Mouse (Mus musculus): Measurements from ENCODE around the gene Ralgapa2. TPM values are rescaled to one million over a fixed set of nuclear protein-coding genes. Genes with fewer than 3 reads are reported as not detected.

Ralgapa2 gene
- polyA plus RNA-seq, 1 experiment, result 9.6 TPM

DNA sequence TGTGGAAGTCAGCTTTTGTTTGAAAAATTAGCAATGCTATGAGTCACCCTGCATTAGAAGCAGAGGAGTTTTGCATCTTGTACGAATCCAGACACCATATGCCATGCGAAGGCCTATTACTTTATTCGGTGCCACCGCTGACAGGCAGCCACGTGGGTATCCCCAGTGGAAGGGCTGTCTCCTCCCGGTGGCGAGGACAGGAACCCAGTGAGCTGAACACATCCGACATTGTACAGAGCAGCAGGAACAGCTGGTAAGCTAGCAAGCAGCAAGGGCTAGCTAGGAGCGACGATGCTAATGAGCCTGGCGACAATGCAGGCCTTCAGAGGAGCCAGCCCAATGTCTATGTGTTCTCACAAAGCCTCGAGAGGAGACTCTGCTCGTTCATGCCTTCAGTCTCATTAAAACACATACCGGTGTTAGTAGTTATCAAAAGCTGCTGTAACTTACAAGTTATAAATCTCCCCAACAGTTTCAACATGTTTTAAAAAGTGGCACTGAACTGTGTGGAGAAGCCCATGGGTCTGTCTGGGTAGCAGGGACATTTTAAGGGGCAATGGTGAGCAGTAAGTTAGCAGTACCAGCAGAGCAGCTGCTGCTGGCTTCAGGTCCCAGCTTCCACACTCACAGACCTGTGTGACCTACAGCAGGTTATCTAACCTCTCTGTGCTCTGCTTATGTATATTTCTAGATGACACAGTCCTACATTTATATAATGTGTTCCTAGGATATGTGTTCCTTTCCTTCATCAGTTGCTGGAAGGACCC is 221.1 kb downstream of the Ralgapa2 start:
- 55% methylated on average over 14 of the region's 14 CpGs for WGBS
- no peak overlapping the region for H3K27ac ChIP-seq (ENCODE audit: insufficient read depth, low read length)

DNA sequence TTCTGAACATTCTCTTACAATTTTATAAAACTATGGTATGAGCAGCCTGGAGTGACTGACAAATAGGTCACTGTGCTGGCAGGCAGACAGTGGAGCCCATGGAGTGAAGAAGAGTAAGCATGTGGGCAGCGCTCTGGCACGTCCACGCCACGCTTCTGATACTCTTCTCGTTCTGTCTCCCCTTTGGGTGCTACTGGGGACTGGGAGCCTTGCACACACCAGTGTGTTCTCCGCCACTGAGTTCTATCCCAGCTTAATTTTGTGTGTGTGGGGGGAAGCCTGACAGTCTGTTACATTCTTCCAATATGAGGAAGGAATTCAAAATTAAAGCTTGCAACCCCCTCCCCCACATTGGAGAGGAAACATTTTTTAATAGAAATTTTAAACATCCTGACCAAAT is 221.8 kb downstream of the Ralgapa2 start:
- H3K27ac ChIP-seq (ENCODE audit: insufficient read depth, low read length), result no peak overlapping the region
- 70% methylated on average over 6 of the region's 6 CpGs for WGBS
- TF ChIP-seq POLR2A (IDR thresholded peaks at IDR 0.05; ENCODE audit: borderline replicate concordance, insufficient read depth, low read length), result no peak
- no peak for TF ChIP-seq CTCF (IDR thresholded peaks at IDR 0.05; ENCODE audit: borderline replicate concordance, insufficient read depth, low read depth, low read length)

More for the DNA sequence above, 221.1 kb downstream of the Ralgapa2 start:
- Histone ChIP-seq H3K4me3 (replicated peaks; ENCODE audit: insufficient read depth, low read depth, low read length) (no peak overlapping the region), H3K27me3 (ENCODE audit: control insufficient read depth, insufficient read depth, low read length) (no peaks in the 10 kb centered on the region), H3K4me1 (ENCODE audit: control insufficient read depth, insufficient read depth, low read length) (no peaks in the 10 kb centered on the region)
- no peak for TF ChIP-seq POLR2A (IDR thresholded peaks at IDR 0.05; ENCODE audit: borderline replicate concordance, insufficient read depth, low read length)
- TF ChIP-seq CTCF (IDR thresholded peaks at IDR 0.05; ENCODE audit: borderline replicate concordance, insufficient read depth, low read depth, low read length), result no peak
- peak in 1 of 2 experiments; percentile 31 for DNase-seq

DNA sequence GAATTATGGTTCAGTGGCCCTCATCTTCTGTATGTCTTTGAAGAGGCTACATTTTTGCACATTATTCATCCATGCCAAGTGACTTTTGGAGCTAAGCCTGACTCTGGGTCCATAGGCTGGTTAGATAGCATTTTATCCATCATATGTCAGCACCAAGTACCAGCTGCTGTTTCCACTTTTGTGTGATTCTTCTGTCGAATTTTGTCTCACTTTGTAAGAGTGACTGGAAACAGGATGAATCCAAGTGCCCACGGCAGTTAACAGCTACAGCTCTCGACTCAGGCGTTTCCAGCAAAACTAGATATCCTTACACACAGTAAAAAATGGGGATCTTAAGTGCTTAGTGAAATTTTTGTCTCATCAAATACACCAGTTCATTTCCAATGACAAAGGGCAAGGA is 222.8 kb downstream of the Ralgapa2 start:
- no peak for TF ChIP-seq POLR2A (IDR thresholded peaks at IDR 0.05; ENCODE audit: borderline replicate concordance, insufficient read depth, low read length)
- no peak for TF ChIP-seq CTCF (IDR thresholded peaks at IDR 0.05; ENCODE audit: borderline replicate concordance, insufficient read depth, low read depth, low read length)
- no peak for DNase-seq
- Histone ChIP-seq H3K4me3 (replicated peaks; ENCODE audit: insufficient read depth, low read depth, low read length) (no peak overlapping the region), H3K27me3 (ENCODE audit: control insufficient read depth, insufficient read depth, low read length) (no peaks in the 10 kb centered on the region), H3K4me1 (ENCODE audit: control insufficient read depth, insufficient read depth, low read length) (no peaks in the 10 kb centered on the region), H3K27ac (ENCODE audit: insufficient read depth, low read length) (no peak overlapping the region)
- WGBS, result 79% methylated on average over 4 of the region's 4 CpGs

More for the DNA sequence above, 221.8 kb downstream of the Ralgapa2 start:
- H3K4me3 ChIP-seq (replicated peaks; ENCODE audit: insufficient read depth, low read depth, low read length), result no peak overlapping the region
- H3K4me1 ChIP-seq (ENCODE audit: control insufficient read depth, insufficient read depth, low read length), result no peaks in the 10 kb centered on the region
- H3K27me3 ChIP-seq (ENCODE audit: control insufficient read depth, insufficient read depth, low read length), result no peaks in the 10 kb centered on the region
- no peak for DNase-seq

DNA sequence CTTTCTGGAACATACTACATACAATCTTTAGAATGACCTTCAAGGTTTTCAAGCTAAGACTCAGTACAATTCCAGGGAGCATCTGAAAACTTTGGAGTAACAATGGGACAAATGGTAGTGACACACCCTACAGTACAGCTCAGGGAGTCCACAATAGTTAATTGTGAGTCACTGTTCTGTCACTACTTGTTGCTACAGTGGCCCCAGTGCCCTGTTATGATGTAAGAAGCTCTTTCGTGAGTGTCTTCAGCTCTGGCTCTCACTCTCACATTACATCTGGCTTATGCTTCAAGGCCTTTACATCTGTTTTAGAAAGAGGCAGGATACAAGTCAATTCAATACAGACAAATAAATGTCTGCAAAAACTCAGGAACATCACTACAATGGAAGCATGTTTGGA is 223.8 kb downstream of the Ralgapa2 start:
- no peak for DNase-seq
- no peak for TF ChIP-seq POLR2A (IDR thresholded peaks at IDR 0.05; ENCODE audit: borderline replicate concordance, insufficient read depth, low read length)
- TF ChIP-seq CTCF (IDR thresholded peaks at IDR 0.05; ENCODE audit: borderline replicate concordance, insufficient read depth, low read depth, low read length), result no peak
- Histone ChIP-seq H3K27me3 (ENCODE audit: control insufficient read depth, insufficient read depth, low read length) (no peaks in the 10 kb centered on the region), H3K27ac (ENCODE audit: insufficient read depth, low read length) (no peak overlapping the region), H3K4me1 (ENCODE audit: control insufficient read depth, insufficient read depth, low read length) (no peaks in the 10 kb centered on the region), H3K4me3 (replicated peaks; ENCODE audit: insufficient read depth, low read depth, low read length) (no peak overlapping the region)
- 86% methylated on average over 1 of the region's 1 CpGs for WGBS

- Histone ChIP-seq H3K27me3 (ENCODE audit: control insufficient read depth, insufficient read depth, low read length) (no peaks in the 10 kb centered on the region), H3K4me1 (ENCODE audit: control insufficient read depth, insufficient read depth, low read length) (no peaks in the 10 kb centered on the region), H3K4me3 (replicated peaks; ENCODE audit: insufficient read depth, low read depth, low read length) (no peak overlapping the region), H3K27ac (ENCODE audit: insufficient read depth, low read length) (no peak overlapping the region)
- WGBS, result 71% methylated on average over 6 of the region's 6 CpGs
- DNase-seq, result no peak
- TF ChIP-seq POLR2A (IDR thresholded peaks at IDR 0.05; ENCODE audit: borderline replicate concordance, insufficient read depth, low read length) (no peak), CTCF (IDR thresholded peaks at IDR 0.05; ENCODE audit: borderline replicate concordance, insufficient read depth, low read depth, low read length) (no peak)
Observed at GRCm38 (mm10) chr2:146287531-146287930, 224.6 kb downstream of the Ralgapa2 start.

DNA sequence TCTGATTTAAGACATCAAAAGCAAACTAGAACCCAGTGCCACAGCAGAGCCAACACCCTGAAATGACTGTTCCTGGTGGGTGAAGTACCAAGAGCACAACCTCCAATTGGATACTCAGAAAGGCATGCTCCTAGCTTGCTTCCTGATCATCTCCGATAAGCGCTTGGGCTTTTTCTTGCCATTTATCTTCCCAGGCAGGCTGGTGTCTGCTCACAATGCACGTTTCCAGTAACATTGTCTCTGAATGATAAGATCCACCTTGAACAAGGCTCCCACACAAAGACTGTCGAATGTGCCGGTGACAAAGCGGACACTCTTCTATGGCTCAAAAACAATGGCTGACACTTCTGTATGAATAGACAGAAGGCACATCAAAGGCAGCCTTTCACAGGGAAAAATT is 230.8 kb downstream of the Ralgapa2 start:
- no peaks in the 10 kb centered on the region for H3K27me3 ChIP-seq (ENCODE audit: control insufficient read depth, insufficient read depth, low read length)
- TF ChIP-seq CTCF (IDR thresholded peaks at IDR 0.05; ENCODE audit: borderline replicate concordance, insufficient read depth, low read depth, low read length) (no peak), POLR2A (IDR thresholded peaks at IDR 0.05; ENCODE audit: borderline replicate concordance, insufficient read depth, low read length) (no peak)
- WGBS, result 95% methylated on average over 6 of the region's 6 CpGs
- no peak overlapping the region for H3K27ac ChIP-seq (ENCODE audit: insufficient read depth, low read length)
- DNase-seq, result no peak
- H3K4me1 ChIP-seq (ENCODE audit: control insufficient read depth, insufficient read depth, low read length), result no peaks in the 10 kb centered on the region; the same call in 1 of the 2 replicates
- H3K4me3 ChIP-seq (replicated peaks; ENCODE audit: insufficient read depth, low read depth, low read length), result no peak overlapping the region

DNA sequence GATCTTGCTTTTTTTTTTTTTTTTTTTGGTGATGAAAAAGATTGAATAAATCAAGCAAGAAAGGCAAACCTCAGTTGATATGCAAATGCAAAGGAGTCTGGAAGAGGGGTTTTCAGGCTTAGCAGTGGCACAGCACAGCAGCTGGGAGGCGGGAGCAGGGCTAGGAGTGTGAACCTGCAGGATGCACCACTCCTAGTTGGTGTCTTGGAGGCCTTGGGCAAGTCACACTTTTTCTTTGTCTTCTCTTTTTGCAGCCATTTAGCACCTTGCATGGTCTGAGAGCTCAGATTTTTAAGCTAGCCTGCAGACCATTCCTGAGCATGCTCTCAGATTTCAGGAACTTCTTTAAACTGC is 231.2 kb downstream of the Ralgapa2 start:
- Histone ChIP-seq H3K4me3 (replicated peaks; ENCODE audit: insufficient read depth, low read depth, low read length) (no peak overlapping the region), H3K27ac (ENCODE audit: insufficient read depth, low read length) (no peak overlapping the region), H3K27me3 (ENCODE audit: control insufficient read depth, insufficient read depth, low read length) (no peaks in the 10 kb centered on the region), H3K4me1 (ENCODE audit: control insufficient read depth, insufficient read depth, low read length) (no peaks in the 10 kb centered on the region; the same call in 1 of the 2 replicates)
- WGBS, result 100% methylated on average over 1 of the region's 1 CpGs
- DNase-seq, result no peak
- no peak for TF ChIP-seq POLR2A (IDR thresholded peaks at IDR 0.05; ENCODE audit: borderline replicate concordance, insufficient read depth, low read length)
- TF ChIP-seq CTCF (IDR thresholded peaks at IDR 0.05; ENCODE audit: borderline replicate concordance, insufficient read depth, low read depth, low read length), result no peak

GRCm38 (mm10) chr2:146280221-146280920 is 231.8 kb downstream of the Ralgapa2 start:
- H3K4me1 ChIP-seq (ENCODE audit: control insufficient read depth, insufficient read depth, low read length), result no peaks in the 10 kb centered on the region; the same call in 1 of the 2 replicates
- TF ChIP-seq POLR2A (IDR thresholded peaks at IDR 0.05; ENCODE audit: borderline replicate concordance, insufficient read depth, low read length) (no peak), CTCF (IDR thresholded peaks at IDR 0.05; ENCODE audit: borderline replicate concordance, insufficient read depth, low read depth, low read length) (no peak)
- 75% methylated on average over 6 of the region's 6 CpGs for WGBS
- no peaks in the 10 kb centered on the region for H3K27me3 ChIP-seq (ENCODE audit: control insufficient read depth, insufficient read depth, low read length)
- DNase-seq, result no peak
- H3K27ac ChIP-seq (ENCODE audit: insufficient read depth, low read length), result no peak overlapping the region
- no peak overlapping the region for H3K4me3 ChIP-seq (replicated peaks; ENCODE audit: insufficient read depth, low read depth, low read length)

Data from cerebellum, adult 2 months (tissue).